Mouse (Mus musculus) MEL (cell line): ENCODE measurements around the gene Urb1. TPM values are rescaled to one million over a fixed set of nuclear protein-coding genes. Genes with fewer than 3 reads are reported as not detected.

ENCODE experiments used
- DNase-seq: peaks from one replicate; pipeline ENCODE4 v3.0.0; 2011; ENCODE audit warnings: low read depth, low spot score
- H3K27ac ChIP-seq: 2 replicates; pipeline ENCODE4 v1.5.1; 2012; ENCODE audit warnings: low read depth, mild to moderate bottlenecking, control low read depth, low read length, moderate library complexity; ENCODE audit not compliant: control insufficient read depth
- H3K27me3 ChIP-seq, 2 experiments: fragments of 150-350 bp in 1 of 2; sonication (generic) in 1 of 2; 2 replicates each; pipeline ENCODE4 v1.6.1; 2012; ENCODE audit warnings: low read length in 2 of 2, mild to moderate bottlenecking in 2 of 2, improper control_type of control experiment in 1 of 2, moderate library complexity in 1 of 2; ENCODE audit not compliant: insufficient read depth in 2 of 2, control insufficient read depth in 1 of 2
- H3K36me3 ChIP-seq, 2 experiments: 2 replicates each; pipeline ENCODE4 v1.6.1; 2012 to 2014; ENCODE audit warnings: low read length in 2 of 2, improper control_type of control experiment in 1 of 2, inconsistent platforms in 1 of 2, mild to moderate bottlenecking in 1 of 2; ENCODE audit not compliant: insufficient read depth in 2 of 2, control insufficient read depth in 1 of 2
- H3K4me1 ChIP-seq, 2 experiments: fragments of 150-350 bp in 1 of 2; sonication (generic) in 1 of 2; 2 replicates each; pipeline ENCODE4 v1.6.1; 2012; ENCODE audit warnings: low read length in 2 of 2, improper control_type of control experiment in 1 of 2, mild to moderate bottlenecking in 1 of 2; ENCODE audit not compliant: insufficient read depth in 2 of 2, control insufficient read depth in 1 of 2
- H3K4me3 ChIP-seq, 2 experiments: fragments of 150-350 bp in 1 of 2; sonication (generic) in 1 of 2; 2 replicates each; pipeline ENCODE4 v1.5.1; 2012; ENCODE audit warnings: low read depth in 2 of 2, low read length in 2 of 2, mild to moderate bottlenecking in 2 of 2, moderate library complexity in 2 of 2, control low read depth in 1 of 2, improper control_type of control experiment in 1 of 2; ENCODE audit not compliant: control insufficient read depth in 1 of 2, insufficient read depth in 1 of 2
- H3K79me2 ChIP-seq: 2 replicates; pipeline ENCODE4 v1.6.1; 2012; ENCODE audit warnings: mild to moderate bottlenecking, low read length, moderate library complexity; ENCODE audit not compliant: control insufficient read depth, poor library complexity, insufficient read depth
- H3K9ac ChIP-seq: 2 replicates; pipeline ENCODE4 v1.6.1; 2012; ENCODE audit warnings: low read depth, mild to moderate bottlenecking, control low read depth, low read length, moderate library complexity; ENCODE audit not compliant: control insufficient read depth, poor library complexity, severe bottlenecking
- H3K9me3 ChIP-seq: fragments of 150-350 bp; sonication (generic); replicated peaks from 2 replicates; pipeline ENCODE4 v1.6.1; 2012; ENCODE audit warnings: mild to moderate bottlenecking, low read length, improper control_type of control experiment, moderate library complexity; ENCODE audit not compliant: insufficient read depth
- BHLHE40 ChIP-seq: IDR thresholded peaks from 2 replicates; pipeline ENCODE4 v1.6.1; 2012; ENCODE audit warnings: low read depth, mild to moderate bottlenecking, inconsistent platforms, low read length, improper control_type of control experiment, borderline replicate concordance
- CHD1 ChIP-seq: IDR thresholded peaks from 2 replicates; pipeline ENCODE4 v1.6.1; 2012; ENCODE audit warnings: low read depth, mild to moderate bottlenecking, inconsistent platforms, low read length, improper control_type of control experiment
- CHD2 ChIP-seq: IDR thresholded peaks from 2 replicates; pipeline ENCODE4 v1.6.1; 2011; ENCODE audit warnings: low read length, improper control_type of control experiment
- ELF1 ChIP-seq: IDR thresholded peaks from 2 replicates; pipeline ENCODE4 v1.6.1; 2014; ENCODE audit warnings: low read depth, mild to moderate bottlenecking, inconsistent platforms, low read length, improper control_type of control experiment, moderate library complexity
- EP300 ChIP-seq, 2 experiments: IDR thresholded peaks; 2 replicates each; pipeline ENCODE4 v1.6.1; 2011; ENCODE audit warnings: improper control_type of control experiment in 2 of 2, low read length in 2 of 2, low read depth in 1 of 2, mild to moderate bottlenecking in 1 of 2
- GATA1 ChIP-seq: IDR thresholded peaks from 2 replicates; pipeline ENCODE4 v1.6.1; 2011; ENCODE audit warnings: low read depth, low read length, improper control_type of control experiment
- HCFC1 ChIP-seq: IDR thresholded peaks from 2 replicates; pipeline ENCODE4 v1.6.1; 2012; ENCODE audit warnings: low read depth, mild to moderate bottlenecking, inconsistent platforms, low read length, improper control_type of control experiment, moderate library complexity
- KAT2A ChIP-seq: conservative IDR thresholded peaks from 2 replicates; pipeline ENCODE4 v1.6.1; 2012; ENCODE audit warnings: low read depth, low read length, improper control_type of control experiment, inconsistent platforms
- MAX ChIP-seq: IDR thresholded peaks from 2 replicates; pipeline ENCODE4 v1.6.1; 2011; ENCODE audit warnings: low read length, improper control_type of control experiment
- MXI1 ChIP-seq: IDR thresholded peaks from 2 replicates; pipeline ENCODE4 v1.6.1; 2011; ENCODE audit warnings: mild to moderate bottlenecking, low read depth, low read length, improper control_type of control experiment
- MYC ChIP-seq: IDR thresholded peaks from 2 replicates; pipeline ENCODE4 v1.6.1; 2011; ENCODE audit warnings: low read depth, mild to moderate bottlenecking, low read length, improper control_type of control experiment, moderate library complexity
- NELFE ChIP-seq: IDR thresholded peaks from 2 replicates; pipeline ENCODE4 v1.6.1; 2011; ENCODE audit warnings: low read depth, low read length, improper control_type of control experiment
- POLR2A ChIP-seq, 2 experiments: IDR thresholded peaks; 2 replicates each; pipeline ENCODE4 v1.6.1; 2011 to 2012; ENCODE audit warnings: low read length in 2 of 2, mild to moderate bottlenecking in 2 of 2, control low read depth in 1 of 2, improper control_type of control experiment in 1 of 2, low read depth in 1 of 2, moderate library complexity in 1 of 2; ENCODE audit not compliant: control insufficient read depth in 1 of 2, insufficient read depth in 1 of 2, poor library complexity in 1 of 2
- POLR2AphosphoS2 ChIP-seq: IDR thresholded peaks from 2 replicates; pipeline ENCODE4 v1.6.1; 2011; ENCODE audit warnings: low read length, improper control_type of control experiment
- POLR2AphosphoS5 ChIP-seq: IDR thresholded peaks from 2 replicates; pipeline ENCODE4 v1.6.1; 2012; ENCODE audit warnings: low read depth, borderline replicate concordance, mild to moderate bottlenecking, inconsistent platforms, low read length, moderate library complexity, mixed read lengths
- RAD21 ChIP-seq: IDR thresholded peaks from 2 replicates; pipeline ENCODE4 v1.6.1; 2011; ENCODE audit warnings: mild to moderate bottlenecking, low read depth, low read length, improper control_type of control experiment
- RCOR1 ChIP-seq: IDR thresholded peaks from 2 replicates; pipeline ENCODE4 v1.6.1; 2012; ENCODE audit warnings: low read depth, mild to moderate bottlenecking, inconsistent platforms, low read length, improper control_type of control experiment
- SIN3A ChIP-seq: IDR thresholded peaks from 2 replicates; pipeline ENCODE4 v1.6.1; 2012; ENCODE audit warnings: low read length, improper control_type of control experiment, inconsistent platforms
- TCF12 ChIP-seq: IDR thresholded peaks from 2 replicates; pipeline ENCODE4 v1.6.1; 2014; ENCODE audit warnings: low read depth, mild to moderate bottlenecking, inconsistent platforms, low read length, improper control_type of control experiment, moderate library complexity
- USF1 ChIP-seq: IDR thresholded peaks from 2 replicates; pipeline ENCODE4 v1.6.1; 2014; ENCODE audit warnings: low read depth, mild to moderate bottlenecking, inconsistent platforms, low read length, improper control_type of control experiment, moderate library complexity
- USF2 ChIP-seq, 2 experiments: IDR thresholded peaks; 2 replicates each; pipeline ENCODE4 v1.6.1; 2011 to 2012; ENCODE audit warnings: improper control_type of control experiment in 2 of 2, low read length in 2 of 2, borderline replicate concordance in 1 of 2, inconsistent platforms in 1 of 2, low read depth in 1 of 2, mild to moderate bottlenecking in 1 of 2; ENCODE audit not compliant: insufficient read depth in 1 of 2
- ZNF384 ChIP-seq: IDR thresholded peaks from 2 replicates; pipeline ENCODE4 v1.6.1; 2012; ENCODE audit warnings: low read depth, mild to moderate bottlenecking, inconsistent platforms, low read length, improper control_type of control experiment
- polyA plus RNA-seq, 2 experiments: library from polyadenylated mRNA; stranded (reverse) in 1 of 2; unstranded in 1 of 2; fragments of >175 nt in 1 of 2; fragments of >200 nt in 1 of 2; gene quantifications; 2 replicates each; pipeline versions ENCODE4 v1.2.1 to v1.2.4; 2012; ENCODE audit warnings: low replicate concordance in 2 of 2, low read depth in 1 of 2; ENCODE audit not compliant: insufficient read length in 2 of 2, insufficient read depth in 1 of 2, missing spikeins in 1 of 2
- total RNA-seq: library from RNA; depleted of rRNA; stranded (reverse); fragments of 300-350 nt; gene quantifications from 2 replicates; pipeline ENCODE4 v1.2.3, GENCODE M21; 2012; rRNA removed

Gene Urb1
- total RNA-seq = 32.1 and 35.3 TPM in 2 replicates
- 10 to 100 TPM; 26.2 to 36.7 TPM for polyA plus RNA-seq

DNA sequence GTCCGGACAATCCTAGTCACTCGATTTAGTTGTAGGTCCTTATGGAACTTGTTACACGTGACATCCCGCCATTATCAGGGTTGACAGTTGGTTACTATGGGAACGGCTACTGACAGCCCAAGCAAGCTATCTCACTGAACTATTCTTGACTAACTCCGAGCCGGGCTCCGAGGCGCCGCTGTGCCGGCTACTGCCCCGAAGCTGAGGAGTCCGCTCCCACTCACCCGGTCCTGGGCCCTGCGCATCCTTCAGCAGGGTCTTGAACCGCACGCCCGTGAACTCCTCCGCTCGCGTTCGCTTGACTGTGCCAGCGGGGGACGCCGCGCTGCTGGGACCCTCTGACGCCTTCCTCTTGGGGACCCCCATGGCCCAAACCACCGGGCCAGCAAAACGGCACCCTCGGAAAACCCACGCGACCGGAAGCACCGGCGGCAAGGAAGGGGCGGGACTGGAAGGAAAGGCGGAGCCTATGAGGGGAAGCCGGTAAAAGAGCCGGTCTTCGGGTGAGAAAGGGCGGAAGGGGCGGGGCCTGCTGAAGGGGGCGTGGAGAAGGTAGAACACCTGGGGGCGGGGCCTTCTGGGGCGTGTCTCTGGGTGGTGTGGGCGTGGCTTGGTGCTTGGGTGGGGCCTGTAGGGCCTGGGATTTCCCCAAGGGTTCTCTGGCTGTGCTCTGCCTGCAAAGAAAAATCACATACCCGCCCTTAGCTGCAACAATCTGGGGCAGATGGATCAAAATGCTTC is at the start of gene Urb1:
Urb1 (minus strand) TSS at position 439 of the 741 bp plus-strand sequence.
- peak within 1 kb of the TSS; percentile 66 for H3K9ac ChIP-seq
- H3K9me3 ChIP-seq = no peaks in the 10 kb centered on the region
- TF ChIP-seq USF2 (IDR thresholded peaks at IDR 0.05; ENCODE audit: borderline replicate concordance in 1 of 2, insufficient read depth in 1 of 2, low read depth in 1 of 2, low read length in 2 of 2) (no peak), HCFC1 (peak; percentile 70), POLR2AphosphoS2 (peak; percentile 40; the same call in 1 of the 2 replicates), KAT2A (no peak), MAX (peak; percentile 94), ELF1 (peak; percentile 81), SIN3A (peak; percentile 99), GATA1 (0 out of 2 replicates have a peak, but pooled peaks have one; percentile 15), EP300 (IDR thresholded peaks at IDR 0.05; ENCODE audit: low read depth in 1 of 2, low read length in 2 of 2) (no peak), NELFE (peak; percentile 74), USF1 (peak; percentile 55), POLR2A (IDR thresholded peaks at IDR 0.05; ENCODE audit: control insufficient read depth in 1 of 2, insufficient read depth in 1 of 2, low read depth in 1 of 2, low read length in 2 of 2, poor library complexity in 1 of 2) (peak; percentile 65 to 76; a peak in 3 of 4 replicates), TCF12 (0 out of 2 replicates have a peak, but pooled peaks have one; percentile 9), POLR2AphosphoS5 (no peak), CHD1 (no peak), MXI1 (peak; percentile 100)
- TF ChIP-seq, all 39 proteins: peak for 11
- Histone ChIP-seq H3K27ac (peak within 1 kb of the TSS; percentile 34), H3K36me3 (peaks cover 0 to 10% of the 10 kb centered on the region in 2 experiments; a peak in 3 of 4 replicates), H3K4me1 (peaks cover 0 to 11% of the 10 kb centered on the region in 2 experiments; a peak in 2 of 4 replicates), H3K79me2 (peaks cover 30% of the 10 kb centered on the region), H3K27me3 (peaks cover 0 to 3% of the 10 kb centered on the region in 2 experiments; a peak in 2 of 4 replicates), H3K4me3 (peak within 1 kb of the TSS; percentile 76 to 78)
- DNase-seq = peak; percentile 95

DNA sequence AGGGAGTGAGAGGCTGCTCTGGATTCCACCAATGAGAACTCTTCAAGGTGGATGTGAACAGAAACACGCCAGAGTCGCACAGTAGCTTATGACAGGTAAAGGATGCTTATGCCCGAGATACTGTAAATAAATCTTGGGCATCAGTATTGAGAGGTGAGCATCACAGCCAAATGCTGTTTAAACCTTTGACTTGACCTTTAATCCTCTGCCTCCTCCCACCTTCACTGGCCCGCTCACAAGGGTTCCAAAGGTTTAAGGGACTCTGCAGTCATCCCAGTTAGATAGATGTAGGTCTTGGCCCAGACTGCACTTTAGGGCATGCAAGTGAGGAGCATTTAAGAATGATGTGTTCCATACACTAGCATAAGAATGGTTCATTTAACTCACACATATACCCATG is 48.0 kb upstream of the Urb1 start:
- DNase-seq = no peak
- Histone ChIP-seq H3K9ac (no peak overlapping the region), H3K27me3 (peaks cover 0 to 2% of the 10 kb centered on the region in 2 experiments; a peak in 2 of 4 replicates), H3K9me3 (no peaks in the 10 kb centered on the region), H3K4me1 (peaks cover 0 to 2% of the 10 kb centered on the region in 2 experiments; a peak in 1 of 4 replicates), H3K4me3 (no peak overlapping the region), H3K79me2 (no peaks in the 10 kb centered on the region), H3K27ac (no peak overlapping the region), H3K36me3 (no peaks in the 10 kb centered on the region)
- TF ChIP-seq BHLHE40 (no peak), MYC (no peak), POLR2AphosphoS2 (no peak), RCOR1 (no peak), KAT2A (no peak), CHD2 (no peak), USF2 (IDR thresholded peaks at IDR 0.05; ENCODE audit: borderline replicate concordance in 1 of 2, insufficient read depth in 1 of 2, low read depth in 1 of 2, low read length in 2 of 2) (no peak), SIN3A (no peak), HCFC1 (no peak), RAD21 (no peak), ZNF384 (no peak)
